Mouse (Mus musculus) kidney, postnatal 14 days (tissue): ENCODE data around the gene Magi2.
A peak's percentile ranks its signal among the peaks of the same experiment; 100 is the strongest.
"Not testable (repeated sequence)": the region's sequence is repeated elsewhere in the genome, so short reads cannot be mapped to it uniquely, and the experiment has no call there.

Source experiments
- DNase-seq: peaks from one replicate; pipeline ENCODE4 v3.0.0; 2022; ENCODE audit warnings: mixed read lengths

Magi2 gene

DNA sequence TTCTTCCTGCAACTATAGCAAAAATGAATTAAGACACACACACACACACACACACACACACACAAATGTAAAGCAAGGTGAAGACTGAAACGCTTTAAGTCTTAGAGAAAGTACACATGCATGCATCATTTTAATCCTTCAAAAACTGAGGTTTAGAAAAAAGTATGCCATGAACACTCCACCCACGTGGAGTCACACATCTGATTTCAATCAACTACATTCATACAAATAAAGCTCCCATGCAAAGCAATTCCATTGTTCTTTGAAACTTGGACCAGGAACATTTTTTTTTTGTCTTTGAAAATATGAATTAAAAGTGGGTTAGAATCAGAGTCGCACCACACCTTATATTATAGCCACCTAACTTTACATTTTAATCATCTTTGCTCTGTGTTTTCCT, 1032.9 kb downstream of the Magi2 start:
- DNase-seq = no peak

DNA sequence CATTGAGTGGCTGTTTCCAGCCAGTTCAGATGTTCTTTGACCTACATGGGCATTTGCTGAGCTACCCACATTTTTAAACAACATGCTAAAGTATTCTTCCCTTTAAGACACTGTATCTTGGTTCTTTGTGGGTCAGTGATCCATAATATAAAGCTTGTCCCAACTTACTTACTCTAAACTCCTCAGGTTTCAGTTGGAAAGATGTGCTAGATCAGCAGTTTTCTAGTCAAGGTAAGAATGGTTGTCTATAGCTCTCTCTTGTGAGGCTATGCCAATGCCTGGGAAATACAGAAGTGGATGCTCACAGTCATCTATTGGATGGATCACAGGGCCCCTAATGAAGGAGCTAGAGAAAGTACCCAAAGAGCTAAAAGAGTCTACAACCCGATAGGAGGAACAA, 1045.8 kb downstream of the Magi2 start:
- DNase-seq = not testable (repeated sequence)

DNA sequence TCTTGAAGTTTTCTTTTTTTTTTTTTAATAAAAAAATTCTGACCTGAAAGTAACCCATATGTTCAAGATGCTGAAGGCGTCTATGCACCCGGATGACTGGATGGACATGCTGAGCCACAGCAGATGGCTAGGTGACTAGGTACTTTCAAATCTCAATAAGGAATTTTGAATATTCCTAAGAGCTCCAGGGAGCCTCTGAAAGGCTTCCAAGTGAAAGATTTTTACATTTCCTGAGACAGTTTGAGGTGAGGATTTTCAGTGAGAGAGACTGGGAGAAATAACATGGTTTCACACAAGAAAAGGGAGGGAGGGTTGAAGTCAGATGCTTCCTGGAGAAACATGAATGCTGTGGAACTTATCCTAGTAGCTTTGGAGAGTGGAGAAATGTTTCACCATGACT, 1048.8 kb downstream of the Magi2 start:
- no peak for DNase-seq

DNA sequence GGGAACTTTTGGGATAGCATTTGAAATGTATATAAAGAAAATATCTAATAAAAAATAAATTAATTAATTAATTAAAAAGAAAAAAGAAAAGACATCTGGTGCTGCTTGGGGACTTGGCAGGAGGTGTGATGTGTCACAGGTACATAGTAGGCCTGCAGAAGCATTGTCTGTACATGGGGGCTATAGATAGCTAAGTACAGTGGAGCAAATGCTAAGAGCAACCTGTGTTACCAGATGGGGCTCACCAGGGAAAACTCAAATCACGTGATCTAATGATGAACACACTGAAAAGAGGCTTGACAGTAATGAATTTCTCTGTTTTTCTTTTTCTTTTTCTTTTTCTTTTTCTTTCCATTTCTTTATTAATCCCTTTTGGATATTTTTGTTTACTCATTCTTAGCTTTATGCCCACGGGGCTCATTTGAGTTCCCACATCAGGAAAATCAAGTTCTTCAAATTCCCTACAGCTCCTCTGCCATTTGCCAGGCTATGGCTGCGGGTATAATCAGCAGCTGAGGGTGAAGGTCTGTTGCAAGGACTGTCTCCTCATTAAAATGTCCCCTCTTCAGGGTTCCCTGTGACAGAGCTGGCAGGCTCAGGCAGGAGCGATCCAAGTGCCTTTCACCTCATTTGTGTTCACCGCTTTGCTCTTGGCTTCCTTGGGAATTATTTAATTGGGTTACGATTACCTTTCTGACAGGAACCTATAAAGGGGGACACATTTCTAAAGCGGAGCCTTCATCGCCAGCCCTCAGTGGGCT, 1058.4 kb downstream of the Magi2 start:
- no peak for DNase-seq

DNA sequence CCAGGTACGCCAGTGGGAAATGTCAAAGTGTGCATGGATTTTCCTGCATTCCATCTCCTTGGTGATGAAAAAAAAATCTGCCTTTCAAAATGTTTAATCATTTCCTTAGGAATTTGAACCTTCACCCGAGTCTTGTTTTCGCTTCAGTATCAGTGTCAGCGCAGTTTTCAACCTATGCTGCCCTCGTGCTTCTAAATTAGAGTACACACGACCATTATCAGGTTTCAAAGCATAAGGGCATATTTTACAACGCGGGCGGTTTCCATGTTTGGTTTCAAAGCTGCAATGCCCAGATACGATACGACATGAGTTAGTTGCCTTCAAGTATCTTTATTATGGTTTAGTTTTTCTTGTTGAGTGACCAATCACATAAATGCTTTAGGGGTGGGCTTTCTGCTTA, 1067.7 kb downstream of the Magi2 start:
- peak; percentile 8 for DNase-seq

DNA sequence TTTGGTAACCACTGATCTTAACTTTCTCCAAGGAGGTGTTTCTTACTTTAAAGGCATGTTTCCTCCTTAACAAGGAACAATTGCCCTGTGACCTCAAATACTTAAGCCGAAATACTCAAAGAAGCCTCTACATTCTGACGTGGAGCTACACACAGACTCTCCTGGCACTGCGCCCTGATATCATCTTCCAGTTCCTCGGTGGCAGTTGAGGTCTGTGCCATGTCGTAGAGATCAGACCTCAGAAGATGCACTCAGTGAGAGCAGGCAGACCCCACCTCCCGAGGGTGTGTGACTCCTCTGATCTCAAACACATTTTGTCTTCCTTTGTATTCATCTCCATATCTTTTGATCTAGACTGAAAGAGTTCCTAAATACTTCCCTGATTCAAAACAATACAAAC, 1073.0 kb downstream of the Magi2 start:
- DNase-seq = no peak

DNA sequence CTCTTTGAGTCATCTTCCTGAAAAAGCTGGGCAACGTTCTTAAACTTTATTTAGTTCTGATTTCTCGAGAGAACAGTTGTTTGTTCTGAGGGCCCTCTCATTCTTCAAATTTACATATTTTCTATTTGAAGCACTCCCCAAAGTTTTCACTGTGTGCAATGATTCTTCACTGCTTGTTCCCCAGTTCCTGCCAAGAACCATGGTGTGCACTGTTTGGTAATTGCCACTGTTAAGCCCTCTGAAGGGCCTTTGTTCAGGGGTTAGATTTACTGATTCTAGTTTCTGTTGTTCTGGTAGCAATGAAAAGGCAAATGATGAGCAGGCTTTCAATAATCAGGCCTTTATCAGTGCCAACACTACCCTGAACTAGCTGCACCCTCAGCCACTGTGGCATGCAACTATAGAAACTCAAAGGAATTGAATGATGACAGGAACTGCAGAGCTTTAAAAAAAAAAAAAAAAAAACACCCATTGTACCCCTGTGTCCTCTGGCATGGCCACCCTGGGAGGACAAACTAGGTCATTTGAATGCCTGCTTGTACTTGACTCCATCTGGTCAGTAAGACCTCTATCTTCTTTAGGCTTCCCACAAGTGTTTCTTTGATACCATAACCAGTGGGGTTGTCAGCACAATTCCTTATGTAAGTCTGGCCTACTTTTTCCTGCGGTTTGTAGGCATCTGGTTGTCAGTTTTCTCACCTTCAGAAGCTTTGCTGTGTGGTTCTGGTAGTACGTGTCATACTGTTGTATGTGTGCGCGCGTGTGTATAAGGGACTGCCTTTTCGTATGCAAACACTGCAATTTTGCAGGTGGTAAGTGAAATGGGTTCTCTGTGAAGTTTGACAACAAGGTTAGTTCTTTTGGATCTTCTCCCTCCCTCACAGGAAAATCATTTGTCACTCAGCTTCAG, 1076.5 kb downstream of the Magi2 start:
- DNase-seq = no peak

DNA sequence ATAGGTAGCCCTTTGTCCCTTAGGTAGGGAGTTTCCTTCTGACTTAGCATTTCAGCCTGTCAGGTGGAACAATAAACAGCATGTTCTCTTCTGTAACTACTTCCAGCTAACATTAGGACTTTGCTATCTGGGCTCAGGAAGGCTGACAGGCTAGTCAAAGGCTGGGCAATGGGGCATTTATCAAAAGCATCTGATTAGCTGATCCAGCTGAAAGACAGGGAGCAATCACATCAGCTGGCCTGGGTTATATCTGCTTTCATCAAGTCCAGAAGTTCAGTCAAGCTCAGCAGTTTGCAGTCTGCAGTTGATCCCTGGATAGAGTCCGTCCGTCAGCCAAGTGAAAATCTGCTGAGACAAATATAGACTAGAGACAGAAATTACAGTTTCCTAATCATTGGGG, 1094.1 kb downstream of the Magi2 start:
- peak; percentile 35 for DNase-seq

DNA sequence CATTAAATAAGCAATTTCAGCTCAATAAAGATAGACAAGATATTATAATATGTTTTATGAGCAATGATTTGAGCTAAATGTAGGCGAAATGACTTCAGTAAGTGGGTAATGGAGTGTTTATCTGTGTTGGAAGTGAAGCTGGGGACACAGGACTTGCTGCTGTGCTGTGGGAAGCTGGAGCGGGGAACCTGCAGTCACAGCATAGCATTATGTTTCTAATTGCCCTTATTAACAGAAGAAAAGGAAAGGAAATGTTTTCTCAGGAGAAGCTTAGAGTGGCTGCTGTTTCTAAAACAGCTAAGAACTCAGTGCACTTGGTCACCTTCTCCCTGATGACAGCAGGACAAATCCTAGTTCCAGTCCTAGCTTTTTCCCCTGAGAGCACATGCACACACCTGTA, 1098.5 kb downstream of the Magi2 start:
- no peak for DNase-seq

DNA sequence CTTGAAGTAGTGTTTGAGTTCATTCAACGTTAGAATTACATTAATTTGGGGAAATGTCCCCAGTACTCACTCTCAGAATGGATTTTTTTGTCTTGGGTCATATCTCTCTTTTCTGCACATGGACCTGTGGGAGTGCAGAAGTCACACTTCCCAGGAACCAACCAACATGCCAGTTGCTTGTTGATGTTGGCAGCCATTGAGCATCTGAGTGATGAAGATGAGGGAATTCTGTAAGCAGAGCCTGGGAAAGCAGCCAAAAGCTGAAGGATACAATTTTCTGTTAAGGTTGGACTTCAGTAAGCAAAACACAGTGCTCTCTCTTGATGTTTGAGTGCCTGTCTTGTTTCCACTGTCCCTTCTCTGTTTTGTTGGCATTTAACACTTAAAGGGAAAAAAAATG, 1102.1 kb downstream of the Magi2 start:
- no peak for DNase-seq

DNA sequence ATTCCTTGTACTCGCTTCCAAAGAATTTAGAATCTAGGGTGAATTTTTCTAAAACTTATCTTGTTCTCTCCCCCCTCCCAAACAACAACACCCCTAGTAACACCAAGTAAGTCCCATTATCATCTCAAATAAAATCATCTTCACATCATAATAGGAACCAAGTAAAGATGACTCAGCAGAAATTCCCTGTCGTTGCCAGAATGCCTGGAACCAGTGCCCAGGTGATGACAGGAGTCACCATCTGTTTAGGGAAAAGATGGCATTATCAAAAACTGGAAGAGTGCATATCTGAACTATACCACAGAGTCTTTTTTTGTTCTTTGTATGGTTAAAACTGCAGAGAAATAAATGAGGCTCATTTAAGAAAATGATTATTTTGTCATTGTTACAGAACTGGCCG, 1103.2 kb downstream of the Magi2 start:
- no peak for DNase-seq

DNA sequence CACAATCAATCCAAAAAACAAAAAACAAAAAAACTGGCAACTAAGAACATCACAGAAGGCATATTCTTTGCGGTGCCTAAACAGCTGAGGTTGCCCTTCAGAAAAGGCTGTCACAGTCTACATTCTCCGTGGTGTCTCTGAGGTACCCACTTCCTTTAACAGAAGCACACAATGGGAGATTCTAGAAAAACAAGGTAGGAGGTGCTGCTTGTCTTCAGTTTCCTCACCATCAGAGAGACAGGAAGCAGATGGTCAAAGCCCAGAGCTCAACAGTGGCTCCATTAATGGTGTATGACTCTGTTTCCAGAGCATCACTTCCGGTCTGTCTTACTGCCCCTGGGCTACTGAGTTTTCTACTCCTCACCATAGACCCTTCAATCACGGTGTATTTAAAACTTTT, 1105.7 kb downstream of the Magi2 start:
- no peak for DNase-seq

DNA sequence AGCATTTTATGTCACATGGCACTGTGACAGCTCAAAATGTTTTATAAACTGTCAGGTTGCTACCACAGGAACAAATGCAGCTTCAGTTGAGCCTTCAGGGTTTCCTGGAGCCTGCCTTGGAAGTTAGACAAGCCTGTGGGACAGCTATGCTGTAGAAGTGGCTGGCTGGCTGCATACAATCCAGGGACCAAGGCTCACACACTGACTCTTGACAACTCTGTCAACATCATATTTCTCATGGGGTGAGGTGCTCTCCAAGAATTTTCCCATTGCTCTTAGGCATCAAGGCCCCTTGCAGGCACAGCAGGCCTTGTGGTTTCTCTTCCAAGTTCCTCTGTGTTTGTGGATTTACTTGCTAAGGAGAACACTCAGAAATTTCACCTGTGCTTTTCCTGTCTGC, 1107.7 kb downstream of the Magi2 start:
- no peak for DNase-seq

DNA sequence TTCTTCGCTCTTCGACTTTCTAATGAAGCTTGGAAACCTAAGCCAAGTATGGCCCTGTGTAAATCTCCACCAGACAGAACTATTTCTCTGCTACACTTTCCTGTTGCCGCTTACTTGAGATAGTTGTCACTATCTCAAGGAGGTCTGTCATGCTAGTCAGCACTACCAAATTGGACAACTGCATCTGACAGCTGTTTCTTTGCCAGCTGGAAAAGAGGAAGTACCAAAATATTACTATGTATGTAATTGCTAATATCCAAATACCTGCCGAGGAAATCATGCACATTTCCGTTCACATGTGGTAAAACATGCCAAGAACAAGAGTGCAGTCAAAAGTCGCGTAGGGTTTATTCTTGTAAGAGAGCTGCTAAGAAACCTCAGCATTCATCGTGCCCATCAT, 1126.1 kb downstream of the Magi2 start:
- DNase-seq = no peak

DNA sequence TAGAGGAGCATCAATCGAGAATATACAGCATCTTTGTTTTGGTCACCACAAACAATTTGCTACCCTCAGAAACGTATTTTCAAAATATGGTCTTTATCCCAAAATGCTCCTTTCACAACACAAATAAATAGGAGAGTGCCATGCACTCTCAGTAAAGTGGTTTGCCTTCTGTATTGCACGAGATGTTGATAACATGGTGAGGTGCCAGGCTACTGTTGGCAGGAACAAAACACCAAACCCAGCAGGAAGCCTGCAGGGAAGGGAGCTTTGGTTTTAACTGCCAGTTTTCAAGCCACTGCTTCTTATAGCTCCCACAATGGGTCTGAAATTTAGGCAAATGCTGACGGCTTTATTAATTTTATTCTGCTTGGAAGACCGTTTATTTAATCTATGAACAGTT, 1131.6 kb downstream of the Magi2 start:
- DNase-seq = no peak

DNA sequence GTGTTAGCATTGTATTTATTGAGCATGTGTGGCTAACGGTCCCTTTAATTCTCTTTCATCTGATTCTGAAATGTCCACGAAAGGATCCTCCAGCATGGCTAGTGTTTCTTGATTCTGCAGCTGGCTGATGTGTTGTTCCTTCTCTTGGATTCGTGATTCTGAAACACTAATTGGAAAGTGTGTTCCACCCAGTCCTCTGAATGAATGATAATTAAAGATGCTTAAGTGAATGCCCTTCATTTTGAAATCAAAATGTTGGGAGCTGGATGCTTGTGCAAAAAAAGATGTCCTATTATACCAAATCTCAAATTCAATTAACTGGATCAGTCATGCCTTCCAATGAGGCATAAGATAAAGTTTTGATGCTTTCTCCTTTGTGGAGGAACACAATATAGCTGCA, 1132.2 kb downstream of the Magi2 start:
- no peak for DNase-seq

DNA sequence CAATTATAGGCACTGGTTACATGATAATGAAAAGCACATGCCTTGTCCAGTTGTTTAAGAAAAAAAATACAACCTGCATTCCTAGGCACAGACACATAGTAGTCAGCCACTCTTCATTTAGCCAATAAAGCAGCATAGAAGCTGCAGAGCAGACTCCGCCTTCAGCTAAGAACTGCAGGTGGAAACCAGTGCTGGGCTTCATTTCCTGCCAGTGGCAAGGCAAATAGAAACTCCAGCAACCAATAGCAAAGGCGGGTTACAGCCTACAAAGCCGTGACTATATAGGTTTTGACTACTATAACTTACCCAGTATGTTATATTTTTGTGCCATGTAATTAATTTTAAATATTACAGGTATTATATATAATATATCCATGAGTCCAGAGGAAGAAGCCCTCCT, 1135.3 kb downstream of the Magi2 start:
- DNase-seq = no peak

DNA sequence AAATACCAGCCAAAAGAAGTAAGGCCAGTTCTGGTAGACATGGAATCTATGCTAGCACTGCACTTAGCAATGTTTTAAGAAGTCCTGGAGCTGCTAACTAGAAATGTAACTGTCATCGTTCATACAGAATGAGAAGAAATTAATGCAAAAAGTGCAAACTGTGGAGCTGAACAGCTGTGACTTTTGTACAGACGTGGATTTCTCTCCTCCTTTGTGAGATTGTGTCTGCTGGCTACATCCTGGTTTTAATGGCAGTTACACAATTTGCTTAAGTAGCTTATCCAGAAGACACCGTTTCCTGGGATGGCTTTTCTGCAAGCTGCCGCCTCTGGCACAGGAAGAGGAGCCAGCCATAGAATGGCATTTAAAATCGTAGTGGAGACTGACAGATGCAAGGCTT, 1136.4 kb downstream of the Magi2 start:
- no peak for DNase-seq

DNA sequence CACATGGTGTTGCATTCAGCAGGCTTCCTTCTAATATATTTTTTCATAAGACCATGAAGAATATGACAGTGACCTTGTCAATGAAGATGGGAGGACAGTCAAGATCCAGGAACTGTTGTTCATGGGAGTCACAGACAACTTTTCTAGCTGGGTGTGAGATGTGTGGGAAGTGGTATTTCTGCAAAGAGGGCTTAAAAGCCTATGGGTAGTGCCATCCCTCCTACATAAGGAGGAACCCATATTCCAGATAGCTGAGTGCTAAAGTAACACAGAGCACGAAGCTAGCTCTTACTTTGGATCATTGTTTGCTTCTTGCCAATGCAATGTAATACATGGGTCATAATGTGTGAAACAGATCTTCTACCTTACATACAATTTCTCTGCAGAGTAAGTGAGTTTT, 1146.8 kb downstream of the Magi2 start:
- DNase-seq = no peak

DNA sequence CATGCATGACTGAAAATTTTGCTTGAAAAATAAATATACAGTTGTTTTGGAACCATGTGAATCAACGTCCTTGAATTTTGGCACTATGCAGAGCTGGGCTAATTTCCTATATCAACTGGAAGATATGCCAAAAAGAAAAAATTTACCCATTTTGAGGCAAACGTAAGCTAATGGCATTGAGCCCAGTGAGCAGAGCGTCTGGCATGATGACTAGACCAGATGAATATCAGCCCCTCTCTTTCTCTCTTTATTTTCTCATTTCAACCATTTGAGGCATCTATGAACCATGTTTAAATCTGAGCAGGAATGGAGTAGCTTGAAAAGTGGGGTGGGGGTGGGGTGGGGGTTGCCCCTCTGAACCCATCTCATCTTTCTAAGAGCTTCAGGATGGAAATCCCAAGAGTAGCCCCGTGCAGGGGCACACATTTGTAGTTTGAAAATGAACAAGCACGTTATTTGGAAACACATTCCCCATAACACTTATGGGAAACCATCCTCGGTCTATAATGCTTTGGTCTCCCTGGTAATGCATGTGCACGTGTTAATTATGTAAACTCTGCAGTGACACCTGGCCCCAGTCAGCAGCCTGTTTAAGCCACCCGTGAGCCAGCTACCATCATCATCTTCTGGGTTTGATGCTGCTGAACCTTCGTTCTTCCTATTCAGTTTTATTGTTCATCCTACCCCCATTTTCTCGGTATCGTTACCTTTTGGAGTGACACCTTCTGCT, 1151.4 kb downstream of the Magi2 start:
- no peak for DNase-seq

DNA sequence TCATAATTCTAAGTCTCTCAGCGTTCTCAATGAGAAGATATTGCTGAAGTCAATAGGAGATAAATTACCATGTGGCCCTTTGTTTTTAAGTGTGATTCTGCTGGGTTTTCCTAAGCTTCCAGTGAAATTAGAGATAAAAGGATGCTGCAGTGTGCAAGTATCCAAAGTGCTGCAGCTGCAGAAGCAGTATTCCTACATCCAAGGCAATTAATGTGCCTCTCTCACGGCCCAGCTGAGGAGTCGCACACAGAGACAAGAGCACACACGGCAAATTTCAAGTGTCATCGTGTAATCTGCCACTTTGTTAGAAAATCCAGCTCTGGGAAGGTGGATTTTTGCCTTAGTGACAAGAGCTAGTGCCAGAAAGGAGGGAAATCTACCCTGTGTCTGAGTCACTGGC, 1177.7 kb downstream of the Magi2 start:
- no peak for DNase-seq

DNA sequence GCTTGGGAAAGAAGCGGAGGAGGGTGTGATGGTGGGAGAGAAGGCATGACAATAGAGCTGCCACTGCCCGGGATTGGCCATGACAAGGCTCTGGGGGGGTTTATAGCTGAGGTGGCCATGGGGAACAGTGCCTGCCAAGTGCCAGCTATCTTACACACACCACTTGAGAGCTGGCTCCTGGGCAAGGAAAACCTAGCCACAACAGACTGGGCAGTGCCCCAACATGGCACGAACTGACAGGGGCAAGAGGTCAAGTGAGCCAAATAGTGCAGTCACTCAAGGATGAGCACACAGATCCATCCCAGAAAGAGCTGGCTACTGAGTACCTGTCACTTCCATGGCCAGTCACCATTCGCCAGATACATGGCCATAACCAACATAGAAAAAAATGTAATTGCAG, 1179.8 kb downstream of the Magi2 start:
- no peak for DNase-seq

DNA sequence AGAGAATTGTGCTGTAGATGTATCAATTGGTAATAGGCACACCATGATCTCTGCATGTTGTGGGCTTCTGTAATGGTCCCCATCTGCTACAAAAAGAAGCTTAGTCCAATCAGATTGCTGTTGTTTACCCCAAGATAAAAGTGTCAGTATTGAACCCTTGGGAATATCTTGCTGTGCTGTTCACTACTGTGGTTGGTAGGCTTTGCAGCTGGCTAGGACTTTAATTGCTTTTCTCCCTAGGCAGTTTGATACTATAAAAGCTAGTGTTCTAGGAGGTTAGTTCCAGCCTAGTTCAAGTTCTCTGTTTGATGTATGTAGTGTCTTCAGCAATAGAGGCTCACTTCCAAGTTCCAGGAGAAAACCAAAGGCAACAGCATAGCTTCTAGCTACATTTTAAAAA, 1188.5 kb downstream of the Magi2 start:
- DNase-seq = no peak

DNA sequence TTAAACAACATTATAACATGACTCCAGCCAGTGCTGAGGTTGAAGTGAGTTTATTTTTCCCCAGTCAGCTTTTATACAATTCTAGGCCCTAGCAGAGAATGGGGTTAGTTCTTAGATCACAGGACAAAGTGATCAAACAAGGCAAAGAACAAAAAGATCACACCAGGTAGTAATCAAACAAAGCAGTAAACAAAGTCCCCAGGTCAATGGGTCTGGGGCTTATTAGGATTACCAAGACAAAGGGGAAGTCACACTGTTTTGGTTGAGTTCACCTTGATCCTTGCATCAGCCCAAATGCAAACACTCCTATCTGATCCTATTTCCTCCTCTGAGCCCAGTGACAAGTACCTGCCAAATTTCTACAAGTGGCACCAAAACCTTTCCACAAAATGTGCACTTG, 1190.5 kb downstream of the Magi2 start:
- DNase-seq = no peak
